Mouse (Mus musculus): ENCODE data around the gene Olfr1278.
"Not testable (repeated sequence)": the region's sequence is repeated elsewhere in the genome, so short reads cannot be mapped to it uniquely, and the experiment has no call there.

The Olfr1278 gene

GRCm38 (mm10) chr2:111289836-111290235, at the start of gene Olfr1278:
TSS of gene Olfr1278 (plus strand) at chr2:111290136.
- no peak for DNase-seq (ENCODE audit: low spot score in 2 of 2)

DNA sequence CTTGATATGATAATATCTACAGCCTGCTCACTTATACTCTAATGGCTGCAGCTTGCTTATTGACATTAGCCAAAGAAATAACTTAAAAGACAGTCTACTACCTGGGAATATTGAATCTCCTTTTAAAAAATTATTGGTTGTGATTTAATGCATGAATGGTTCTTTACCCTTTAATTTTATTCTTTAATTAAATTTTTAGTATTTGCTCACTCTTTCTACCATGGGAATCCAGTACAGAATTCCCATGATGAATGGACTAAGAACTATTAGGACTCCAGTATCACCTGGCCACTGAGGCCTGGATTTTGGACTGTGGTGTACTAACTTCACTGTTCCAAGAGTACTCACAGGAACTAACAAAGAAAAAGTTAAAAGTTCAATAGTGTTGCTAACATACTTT, 35.7 kb upstream of the Olfr1278 start, which contains the start of gene Olfr1276:
Olfr1276 (plus strand) TSS at position 301 of the 400 bp plus-strand sequence.
- DNase-seq (ENCODE audit: low spot score in 2 of 2), result no peak

GRCm38 (mm10) chr2:111274006-111274405, 15.9 kb upstream of the Olfr1278 start, which contains the start of gene Olfr1277:
TSS of gene Olfr1277 (minus strand) at chr2:111274106.
- no peak for DNase-seq (ENCODE audit: low spot score in 2 of 2)

DNA sequence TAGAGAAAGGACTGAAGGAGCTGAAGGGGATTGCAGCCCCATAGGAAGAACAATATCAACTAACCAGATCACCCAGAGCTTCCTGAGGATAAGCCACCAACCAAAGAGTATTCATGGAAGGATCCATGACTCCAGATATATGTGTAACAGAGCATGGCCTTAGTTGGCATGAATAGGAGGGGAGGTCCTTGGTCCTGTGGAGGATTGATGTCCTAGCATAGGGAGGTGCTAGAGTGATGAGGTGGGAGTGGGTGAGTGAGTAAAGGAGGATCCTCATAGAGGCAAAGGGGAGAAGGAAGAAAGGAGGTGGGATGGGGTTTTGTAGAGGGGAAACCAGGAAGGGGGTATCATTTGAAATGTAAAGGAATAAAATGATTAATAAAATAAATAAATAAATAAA, 8.6 kb downstream of the Olfr1278 start:
- no peak for DNase-seq (ENCODE audit: low spot score in 2 of 2)

- no peak for DNase-seq (ENCODE audit: low spot score in 2 of 2)
Observed at GRCm38 (mm10) chr2:111300374-111300773, 10.4 kb downstream of the Olfr1278 start, which contains the start of gene Olfr1279. TSS of gene Olfr1279 (plus strand) at chr2:111300635.

DNA sequence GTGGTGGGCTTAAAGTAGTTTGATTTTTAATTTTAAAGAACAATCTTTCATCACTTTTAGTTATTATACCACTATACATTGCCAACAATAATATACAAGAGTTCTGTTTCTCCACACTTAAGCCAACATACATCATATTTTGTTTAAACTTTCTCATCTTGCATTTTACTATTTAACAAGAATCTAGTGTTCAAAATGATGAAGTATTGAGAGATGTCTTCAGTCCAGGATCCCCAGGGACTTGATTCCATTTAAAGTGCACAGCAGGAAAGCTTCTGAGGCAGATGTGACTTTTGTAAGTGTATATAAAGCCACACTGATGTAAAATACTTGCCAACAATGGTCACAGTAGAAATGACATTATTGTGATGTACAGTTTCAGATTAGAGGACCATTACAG, 23.8 kb downstream of the Olfr1278 start, which contains the start of gene Olfr1280:
Olfr1280 (plus strand) TSS at position 301 of the 400 bp plus-strand sequence.
- no peak for DNase-seq (ENCODE audit: low spot score in 2 of 2)

DNA sequence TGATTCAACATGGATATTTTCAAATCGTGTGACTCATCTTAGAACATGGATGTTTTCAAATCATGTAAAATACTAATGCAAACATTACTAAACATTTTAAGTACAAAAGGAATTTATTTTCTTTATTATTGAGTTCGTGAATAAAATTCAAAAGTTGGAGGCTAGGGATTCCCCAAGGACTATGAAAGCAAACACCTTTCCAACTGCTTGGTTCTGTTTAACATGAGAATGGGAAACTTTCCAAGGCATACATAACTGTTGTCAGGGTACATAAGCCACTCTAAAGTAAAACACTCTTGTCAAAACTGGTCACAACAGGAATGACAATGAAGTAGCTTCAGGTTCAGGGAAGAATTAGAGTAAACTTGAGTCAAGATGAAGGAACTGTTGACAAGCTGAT, 36.3 kb downstream of the Olfr1278 start, which contains the start of gene Olfr1281:
Olfr1281 (plus strand) TSS at position 301 of the 400 bp plus-strand sequence.
- no peak for DNase-seq (ENCODE audit: low spot score in 2 of 2)

DNA sequence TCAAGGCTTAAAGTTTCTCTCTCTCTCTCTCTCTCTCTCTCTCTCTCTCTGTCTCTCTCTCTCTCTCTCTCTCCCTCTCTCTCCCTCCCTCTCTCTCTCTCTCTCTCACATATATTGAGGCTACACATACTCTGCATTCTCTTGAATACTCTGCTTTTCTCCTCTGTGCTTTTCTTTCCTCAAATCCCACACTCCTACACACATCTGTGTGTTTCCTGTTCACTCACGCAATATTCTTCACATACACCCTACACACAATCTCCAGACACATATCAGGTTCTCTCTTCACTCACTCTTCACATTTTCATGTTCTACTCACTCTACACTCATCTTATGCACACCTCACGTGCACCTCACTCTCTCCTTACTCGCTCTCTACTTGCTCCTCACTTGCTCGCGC, 43.8 kb downstream of the Olfr1278 start:
- DNase-seq (ENCODE audit: low spot score in 2 of 2), result not testable (repeated sequence)

DNA sequence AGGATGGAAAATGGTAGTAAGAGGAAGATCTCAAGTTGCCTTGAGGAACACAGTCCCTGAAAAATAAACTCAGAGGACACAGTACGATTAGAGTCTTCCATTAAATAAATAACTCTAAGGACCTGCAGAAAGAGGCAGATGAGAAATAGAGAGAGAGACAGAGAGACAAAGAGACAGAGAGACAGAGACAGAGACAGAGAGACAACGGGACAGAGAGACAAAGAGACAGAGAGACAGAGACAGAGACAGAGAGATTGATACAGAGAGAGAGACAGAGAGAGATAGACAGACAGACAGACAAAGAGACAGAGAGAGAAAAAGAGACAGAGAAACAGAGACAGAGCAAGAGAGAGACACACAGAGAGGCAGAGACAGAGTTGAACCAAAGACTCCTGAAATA, 46.0 kb downstream of the Olfr1278 start, which contains the start of gene Olfr1282:
Olfr1282 (minus strand) TSS at position 101 of the 400 bp plus-strand sequence.
- DNase-seq (ENCODE audit: low spot score in 2 of 2), result no peak
